Mouse (Mus musculus) embryonic facial prominence, embryonic 13.5 days (tissue): ENCODE results near the gene Morc3. TPM values are rescaled to one million over a fixed set of nuclear protein-coding genes. Genes with fewer than 3 reads are reported as not detected.

Experiments
- ATAC-seq: fragments of 200-750 bp; cut with Nextera tagmentation; 2 replicates; pipeline ENCODE4 v1.8.0; 2017; ENCODE audit warnings: low read depth; ENCODE audit not compliant: insufficient number of reproducible peaks, insufficient read depth, low FRiP score, low TSS enrichment
- H3K27ac ChIP-seq: fragments of 300-500 bp; sonication (generic); 2 replicates; pipeline ENCODE4 v1.5.1; 2015; ENCODE audit warnings: moderate library complexity, mild to moderate bottlenecking, inconsistent platforms
- H3K27me3 ChIP-seq: fragments of 300-500 bp; sonication (generic); 2 replicates; pipeline ENCODE4 v1.6.1; 2015; ENCODE audit warnings: mild to moderate bottlenecking, inconsistent platforms
- H3K36me3 ChIP-seq: fragments of 300-500 bp; sonication (generic); 2 replicates; pipeline ENCODE4 v1.6.1; 2015; ENCODE audit warnings: mild to moderate bottlenecking, inconsistent platforms
- H3K4me1 ChIP-seq: fragments of 300-500 bp; sonication (generic); 2 replicates; pipeline ENCODE4 v1.6.1; 2015; ENCODE audit warnings: inconsistent platforms
- H3K4me2 ChIP-seq: fragments of 300-500 bp; sonication (generic); 2 replicates; pipeline ENCODE4 v1.6.1; 2015; ENCODE audit warnings: moderate library complexity, mild to moderate bottlenecking, inconsistent platforms
- H3K4me3 ChIP-seq: fragments of 300-500 bp; sonication (generic); 2 replicates; pipeline ENCODE4 v1.5.1; 2015; ENCODE audit warnings: mild to moderate bottlenecking, inconsistent platforms
- H3K9ac ChIP-seq: fragments of 300-500 bp; sonication (generic); 2 replicates; pipeline ENCODE4 v1.6.1; 2015; ENCODE audit warnings: mild to moderate bottlenecking, inconsistent platforms
- H3K9me3 ChIP-seq: fragments of 300-500 bp; sonication (generic); 2 replicates; pipeline ENCODE4 v1.6.1; 2016; ENCODE audit warnings: inconsistent platforms
- WGBS: fragments of 180-500 bp; shearing (Covaris S2); methylation state at CpG from one replicate; pipeline ENCODE4 v1.1.7; 2015; ENCODE audit warnings: mixed read lengths; 5-methylcytosine and 5-hydroxymethylcytosine counted together
- polyA plus RNA-seq: library from polyadenylated mRNA; unstranded; fragments of >200 nt; fragmentation: Nextera tagmentation; extraction: Ambion mirVana; gene quantifications from 2 replicates; pipeline ENCODE4 v1.2.1, GENCODE M21; 2015

Morc3 gene
- polyA plus RNA-seq, 1 experiment from 2014 or later, result 32.9 TPM

DNA sequence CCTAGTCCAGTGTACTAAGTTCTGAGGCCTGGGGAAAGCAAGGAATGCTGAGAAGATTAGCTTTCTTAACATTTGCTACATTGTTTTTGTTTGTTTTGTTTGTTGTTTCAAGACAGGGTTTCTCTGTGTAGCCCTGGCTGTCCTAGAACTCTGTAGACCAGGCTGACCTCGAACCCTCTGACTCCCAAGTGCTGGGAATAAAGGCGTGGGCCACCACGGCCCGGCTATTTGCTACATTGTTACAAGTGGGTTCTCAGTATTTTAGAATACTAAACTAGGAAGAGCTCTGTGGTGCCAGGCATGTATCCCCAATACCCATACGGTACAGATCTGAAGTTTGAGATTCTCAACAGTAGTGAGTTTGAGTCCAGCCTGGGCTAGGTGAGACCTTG is 52.8 kb downstream of the Morc3 start:
- Histone ChIP-seq H3K4me2 (peak overlapping the region; percentile 82), H3K27me3 (no peaks in the 10 kb centered on the region), H3K27ac (0 out of 2 replicates have a peak overlapping the region, but pooled peaks have one; percentile 16), H3K4me1 (peaks cover 22% of the 10 kb centered on the region), H3K4me3 (peak overlapping the region; percentile 85), H3K9ac (peak overlapping the region; percentile 80), H3K36me3 (peaks cover 34% of the 10 kb centered on the region), H3K9me3 (no peaks in the 10 kb centered on the region)
- no peak for ATAC-seq
- 50% methylated on average over 5 of the region's 5 CpGs for WGBS

DNA sequence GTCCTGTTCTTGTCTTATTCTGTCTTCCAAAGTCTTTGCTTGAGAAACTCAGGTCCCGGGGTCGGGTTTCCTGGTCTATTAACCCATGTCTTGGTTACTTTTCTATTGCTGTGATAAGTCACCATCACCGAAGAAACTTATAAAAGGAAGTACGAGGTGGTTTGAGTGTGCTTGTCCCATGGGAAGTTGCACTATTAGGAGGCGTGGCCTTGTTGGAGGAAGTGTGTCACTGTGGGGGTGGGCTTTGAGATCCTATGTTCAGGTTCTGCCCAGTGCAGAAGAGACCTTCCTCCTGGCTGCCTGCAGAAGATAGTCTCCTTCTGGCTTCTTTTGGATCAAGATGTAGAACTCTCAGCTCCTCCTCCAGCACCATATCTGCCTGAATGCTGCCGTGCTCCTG is 56.6 kb downstream of the Morc3 start:
- no peak overlapping the region for H3K27ac ChIP-seq
- ATAC-seq, result no peak
- no peak overlapping the region for H3K4me3 ChIP-seq
- peaks cover 72% of the 10 kb centered on the region for H3K36me3 ChIP-seq
- no peaks in the 10 kb centered on the region for H3K9me3 ChIP-seq
- WGBS, result 91% methylated on average over 6 of the region's 6 CpGs
- no peak overlapping the region for H3K9ac ChIP-seq
- H3K27me3 ChIP-seq, result no peaks in the 10 kb centered on the region
- no peak overlapping the region for H3K4me2 ChIP-seq
- peaks cover 22% of the 10 kb centered on the region for H3K4me1 ChIP-seq

DNA sequence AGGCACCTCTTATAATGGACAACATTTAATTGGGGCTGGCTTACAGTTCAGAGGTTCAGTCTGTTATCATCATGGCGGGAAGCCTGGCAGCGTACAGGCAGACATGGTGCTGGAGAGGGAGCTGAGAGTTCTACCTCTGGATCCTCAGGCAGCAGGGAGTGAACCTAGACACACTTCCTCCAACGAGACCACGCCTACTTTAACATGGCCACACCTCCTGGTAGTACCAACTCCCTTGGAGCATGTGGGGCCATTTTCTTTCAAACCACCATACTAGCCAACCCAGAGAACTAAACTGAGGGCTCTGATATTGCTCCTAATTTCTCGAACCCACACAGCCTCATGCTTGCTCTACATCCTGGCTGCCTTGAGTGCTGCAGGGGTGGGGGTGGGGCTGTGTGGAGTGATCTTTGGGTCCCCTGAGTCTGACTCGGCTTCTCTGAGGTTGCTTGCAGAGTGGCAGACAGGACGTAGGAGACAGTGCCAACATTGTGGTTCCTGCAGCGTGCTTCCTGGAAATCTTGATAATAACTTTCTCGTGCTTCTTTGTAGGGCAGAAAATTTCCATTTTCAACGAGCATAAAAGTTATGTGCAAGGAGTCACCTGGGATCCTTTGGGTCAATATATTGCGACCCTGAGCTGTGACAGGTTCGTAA is 59.2 kb downstream of the Morc3 start:
- Histone ChIP-seq H3K27ac (no peak overlapping the region), H3K4me1 (peaks cover 5% of the 10 kb centered on the region), H3K4me3 (no peak overlapping the region), H3K27me3 (no peaks in the 10 kb centered on the region), H3K9ac (no peak overlapping the region), H3K4me2 (no peak overlapping the region), H3K9me3 (no peaks in the 10 kb centered on the region), H3K36me3 (peaks cover 98% of the 10 kb centered on the region)
- no peak for ATAC-seq
- WGBS, result 83% methylated on average over 12 of the region's 12 CpGs

DNA sequence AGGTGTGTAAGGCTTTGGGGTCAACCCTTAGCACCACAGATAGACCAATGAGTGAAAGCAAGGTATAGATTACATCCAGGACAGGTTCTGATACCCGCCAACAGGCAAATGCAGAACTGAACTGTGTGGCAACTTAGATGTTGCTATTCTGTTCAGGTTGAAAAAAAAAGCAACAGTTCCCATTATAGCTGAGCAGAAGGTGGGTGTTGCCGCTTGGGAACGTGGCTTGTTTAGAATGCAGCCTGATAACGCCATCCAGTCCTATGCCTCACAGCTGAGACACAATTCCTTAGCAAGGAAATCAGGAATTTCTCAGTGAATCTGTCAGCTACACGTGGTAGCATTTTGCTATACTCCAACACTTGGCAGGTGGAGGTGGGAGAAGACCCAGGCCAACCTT is 61.4 kb downstream of the Morc3 start:
- Histone ChIP-seq H3K27me3 (no peaks in the 10 kb centered on the region), H3K4me1 (no peaks in the 10 kb centered on the region), H3K4me2 (no peak overlapping the region), H3K4me3 (no peak overlapping the region), H3K9me3 (no peaks in the 10 kb centered on the region), H3K9ac (no peak overlapping the region), H3K36me3 (peaks cover 80% of the 10 kb centered on the region), H3K27ac (no peak overlapping the region)
- no peak for ATAC-seq
- WGBS, result 94% methylated on average over 5 of the region's 5 CpGs

DNA sequence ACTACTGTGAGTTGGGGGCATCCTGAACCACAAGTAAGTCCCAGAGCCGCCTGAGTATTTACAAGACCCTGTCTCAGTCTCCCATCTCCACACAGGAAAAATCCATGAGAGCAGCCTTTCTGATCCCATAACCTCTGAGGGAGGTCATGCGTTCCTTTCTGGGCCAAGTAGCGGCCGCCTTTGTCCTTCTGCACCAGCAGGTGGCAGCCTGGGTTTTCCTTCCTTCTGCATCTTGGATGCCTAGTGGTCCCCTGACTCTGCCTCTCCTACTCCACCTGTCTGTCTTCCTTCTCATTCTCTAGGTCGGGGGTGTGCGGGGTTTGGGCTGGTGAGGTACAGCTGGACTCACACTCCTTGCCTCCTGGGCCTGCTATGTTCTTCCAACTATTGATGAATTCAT is 71.1 kb downstream of the Morc3 start:
- H3K9ac ChIP-seq, result no peak overlapping the region
- WGBS, result 80% methylated on average over 6 of the region's 6 CpGs
- no peak for ATAC-seq

DNA sequence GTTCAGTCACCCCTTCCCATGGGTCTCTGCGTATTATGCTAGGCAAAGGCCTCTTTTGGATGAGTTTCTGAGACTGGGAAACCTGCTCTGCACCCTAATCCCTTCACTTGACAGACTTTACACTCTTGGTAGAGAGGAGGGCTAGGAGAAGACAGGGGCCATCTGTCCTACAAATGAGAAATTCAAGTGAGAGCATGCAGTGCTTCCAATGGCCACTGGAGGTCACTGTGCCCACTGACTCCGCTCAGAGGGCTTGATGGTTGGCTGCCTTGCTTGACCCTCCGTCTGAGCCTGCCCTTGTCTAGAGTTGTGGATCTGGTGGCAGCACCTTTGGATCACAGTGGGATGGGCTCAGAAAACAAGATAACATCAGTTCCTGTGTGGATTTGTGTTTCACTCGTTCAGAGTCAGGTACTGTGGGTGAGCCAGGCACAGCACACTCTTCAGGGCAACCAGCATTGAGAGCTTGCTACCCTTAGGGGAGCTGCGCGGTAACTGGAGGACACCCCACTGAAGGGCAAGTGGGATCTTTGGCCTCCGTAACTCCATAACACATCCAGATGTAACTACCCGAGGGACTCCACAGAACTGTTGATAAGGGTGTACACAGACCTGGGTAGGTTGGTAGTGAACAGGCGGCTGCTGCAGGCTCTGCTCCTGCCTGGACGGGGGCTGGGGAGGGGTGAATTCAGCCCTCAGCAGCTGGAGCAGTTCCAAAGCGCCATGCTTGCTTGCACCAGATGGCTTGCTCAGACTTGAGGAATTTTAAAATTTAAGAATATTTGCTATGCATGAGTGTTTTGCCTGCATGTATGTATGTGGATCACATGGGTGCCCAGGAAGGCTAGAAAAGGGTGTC is 74.5 kb downstream of the Morc3 start:
- Histone ChIP-seq H3K27me3 (no peaks in the 10 kb centered on the region), H3K9me3 (no peaks in the 10 kb centered on the region), H3K4me1 (peaks cover 14% of the 10 kb centered on the region), H3K27ac (peak overlapping the region; percentile 72), H3K4me3 (no peak overlapping the region), H3K9ac (no peak overlapping the region), H3K36me3 (peaks cover 43% of the 10 kb centered on the region), H3K4me2 (no peak overlapping the region)
- ATAC-seq, result no peak
- WGBS, result 58% methylated on average over 11 of the region's 11 CpGs

More for the DNA sequence above, 71.1 kb downstream of the Morc3 start:
- H3K4me3 ChIP-seq, result no peak overlapping the region
- no peak overlapping the region for H3K4me2 ChIP-seq
- H3K4me1 ChIP-seq, result peaks cover 14% of the 10 kb centered on the region
- no peaks in the 10 kb centered on the region for H3K9me3 ChIP-seq
- H3K27me3 ChIP-seq, result no peaks in the 10 kb centered on the region
- H3K27ac ChIP-seq, result no peak overlapping the region
- peaks cover 69% of the 10 kb centered on the region for H3K36me3 ChIP-seq

DNA sequence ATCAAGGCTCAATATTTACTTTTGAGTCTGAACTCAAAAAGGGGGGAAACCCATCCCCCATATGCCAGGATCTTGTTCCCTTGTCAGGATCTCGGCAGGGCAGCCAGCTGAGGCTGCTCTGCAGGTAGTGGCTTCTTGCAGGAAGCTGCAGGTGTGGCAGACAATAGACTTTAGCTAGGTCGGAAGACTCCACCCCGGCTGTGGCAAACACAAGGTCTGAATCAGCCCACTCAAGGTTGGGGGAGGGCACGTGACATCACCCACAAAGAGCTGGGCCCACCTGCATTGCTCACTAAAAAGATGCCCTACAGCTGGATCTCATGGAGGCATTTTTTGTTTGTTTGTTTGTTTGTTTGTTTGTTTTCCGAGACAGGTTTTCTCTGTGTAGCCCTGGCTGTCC is 75.8 kb downstream of the Morc3 start:
- H3K4me3 ChIP-seq, result no peak overlapping the region
- H3K27me3 ChIP-seq, result no peaks in the 10 kb centered on the region
- peaks cover 14% of the 10 kb centered on the region for H3K4me1 ChIP-seq
- no peak for ATAC-seq
- no peak overlapping the region for H3K27ac ChIP-seq
- H3K9ac ChIP-seq, result no peak overlapping the region
- no peak overlapping the region for H3K4me2 ChIP-seq
- H3K9me3 ChIP-seq, result no peaks in the 10 kb centered on the region
- WGBS, result 72% methylated on average over 5 of the region's 5 CpGs
- H3K36me3 ChIP-seq, result peaks cover 30% of the 10 kb centered on the region

DNA sequence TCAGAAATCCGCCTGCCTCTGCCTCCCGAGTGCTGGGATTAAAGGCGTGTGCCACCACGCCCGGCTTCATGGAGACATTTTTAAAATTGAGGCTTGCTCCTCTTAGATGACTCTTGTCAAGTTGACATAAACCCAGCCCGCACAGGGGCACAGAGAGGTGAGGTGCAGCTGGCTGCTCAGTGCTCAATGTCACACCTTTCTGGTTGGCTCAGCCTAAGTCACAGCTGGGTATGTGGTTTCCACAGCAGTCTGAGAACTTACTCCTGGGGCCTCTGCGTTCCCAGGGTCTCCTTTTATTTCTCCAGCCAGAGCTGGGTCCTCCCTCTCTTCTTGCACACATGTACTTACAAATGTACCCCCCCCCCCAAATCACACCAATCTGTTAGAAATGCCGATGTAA is 76.3 kb downstream of the Morc3 start:
- no peak for ATAC-seq
- Histone ChIP-seq H3K36me3 (peaks cover 26% of the 10 kb centered on the region), H3K27me3 (no peaks in the 10 kb centered on the region), H3K4me3 (no peak overlapping the region), H3K4me2 (no peak overlapping the region), H3K4me1 (peaks cover 14% of the 10 kb centered on the region), H3K27ac (no peak overlapping the region), H3K9me3 (no peaks in the 10 kb centered on the region), H3K9ac (no peak overlapping the region)
- 90% methylated on average over 8 of the region's 8 CpGs for WGBS

DNA sequence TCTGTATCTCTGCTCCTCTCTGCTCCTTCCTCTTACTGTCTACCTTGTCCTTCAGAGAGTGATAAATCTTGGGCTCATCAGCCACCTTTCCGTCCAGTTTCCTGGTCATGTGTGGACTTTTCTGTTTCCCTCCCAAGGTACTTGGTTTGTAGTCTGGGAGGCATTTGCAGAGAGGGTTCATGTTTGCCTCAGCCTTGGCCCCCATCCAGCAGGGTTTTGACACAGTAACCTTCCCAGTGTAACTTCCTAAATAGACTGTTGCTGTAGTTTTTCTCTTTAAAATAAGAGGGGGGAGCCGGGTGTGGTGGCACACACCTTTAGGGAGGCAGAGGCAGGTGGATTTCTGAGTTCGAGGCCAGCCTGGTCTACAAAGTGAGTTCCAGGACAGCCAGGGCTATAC is 78.0 kb downstream of the Morc3 start:
- no peaks in the 10 kb centered on the region for H3K9me3 ChIP-seq
- H3K27ac ChIP-seq, result no peak overlapping the region
- peaks cover 13% of the 10 kb centered on the region for H3K36me3 ChIP-seq
- no peak overlapping the region for H3K4me3 ChIP-seq
- 89% methylated on average over 3 of the region's 3 CpGs for WGBS
- no peak overlapping the region for H3K9ac ChIP-seq
- no peaks in the 10 kb centered on the region for H3K27me3 ChIP-seq
- no peak overlapping the region for H3K4me2 ChIP-seq
- peaks cover 14% of the 10 kb centered on the region for H3K4me1 ChIP-seq
- no peak for ATAC-seq

DNA sequence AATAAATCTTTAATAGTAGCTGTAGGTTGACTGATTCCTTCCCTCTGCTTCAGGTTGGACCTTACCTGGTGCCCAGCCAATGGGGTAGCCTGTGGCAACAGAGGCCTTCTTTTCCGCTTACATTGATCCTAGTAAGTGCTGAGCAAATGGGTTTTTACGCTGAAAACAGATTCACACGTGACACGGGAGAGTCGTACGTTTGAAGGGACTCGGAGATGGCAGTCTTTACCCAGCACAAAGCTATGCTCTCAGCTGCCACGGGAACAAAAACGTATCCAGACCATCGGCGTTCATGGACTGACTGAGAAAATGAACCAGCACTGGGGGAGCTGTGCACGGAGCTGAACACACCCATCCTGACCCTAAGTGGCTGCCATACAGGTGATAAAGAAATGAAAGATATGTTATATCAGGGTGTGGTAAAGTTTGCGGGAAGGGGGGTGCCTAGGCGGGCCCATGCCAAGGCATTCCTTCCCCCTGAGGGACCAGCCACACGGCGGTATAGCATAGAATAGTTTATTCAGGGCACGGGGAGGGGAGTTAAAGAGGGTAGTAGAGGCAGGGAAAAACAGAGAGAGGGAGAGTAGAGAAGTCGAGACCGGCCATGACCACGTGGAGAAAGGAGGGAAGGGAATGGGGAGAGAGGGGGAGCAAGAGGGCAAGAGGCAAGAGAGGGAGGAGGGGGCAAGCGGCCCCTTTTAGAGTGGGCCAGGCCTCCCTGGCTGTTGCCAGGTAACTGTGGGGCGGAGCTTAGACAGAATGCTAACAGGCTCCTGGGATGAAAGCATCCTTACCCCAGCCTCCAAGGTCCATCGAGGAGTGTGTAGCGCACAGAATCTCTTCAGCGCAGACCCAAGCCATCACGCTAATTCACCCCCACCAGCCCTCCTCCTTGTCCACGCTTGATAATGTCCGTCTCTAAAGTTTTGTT is 79.1 kb downstream of the Morc3 start:
- no peak for ATAC-seq
- 66% methylated on average over 28 of the region's 28 CpGs for WGBS
- Histone ChIP-seq H3K9me3 (no peaks in the 10 kb centered on the region), H3K27me3 (no peaks in the 10 kb centered on the region), H3K4me3 (no peak overlapping the region), H3K4me1 (peaks cover 14% of the 10 kb centered on the region), H3K36me3 (peaks cover 6% of the 10 kb centered on the region; the same call in 1 of the 2 replicates), H3K9ac (no peak overlapping the region), H3K27ac (no peak overlapping the region), H3K4me2 (no peak overlapping the region)

DNA sequence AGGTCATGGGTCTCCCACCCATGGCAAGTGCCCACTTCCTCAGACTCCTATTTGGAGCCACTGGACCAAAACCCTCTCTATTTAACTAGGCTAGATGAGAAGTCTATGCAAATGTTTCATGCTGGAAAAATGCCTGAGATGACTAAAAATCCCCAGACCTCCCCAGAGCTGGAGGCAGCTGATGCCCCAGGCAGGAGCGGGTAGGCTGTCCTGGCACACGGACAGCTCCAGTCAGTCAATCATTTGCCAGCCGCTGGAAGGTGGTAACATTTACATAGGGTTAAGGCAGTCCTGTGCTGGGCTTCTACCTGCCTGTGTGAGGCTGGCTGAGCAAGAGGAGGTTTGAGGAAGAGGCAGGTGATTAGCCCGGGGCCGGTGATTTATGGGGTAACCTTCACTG is 80.2 kb downstream of the Morc3 start:
- WGBS, result 64% methylated on average over 5 of the region's 5 CpGs
- Histone ChIP-seq H3K4me2 (no peak overlapping the region), H3K27me3 (no peaks in the 10 kb centered on the region), H3K4me3 (no peak overlapping the region), H3K9me3 (no peaks in the 10 kb centered on the region), H3K4me1 (peaks cover 3% of the 10 kb centered on the region), H3K27ac (no peak overlapping the region), H3K9ac (no peak overlapping the region), H3K36me3 (peaks cover 4% of the 10 kb centered on the region; the same call in 1 of the 2 replicates)
- no peak for ATAC-seq
